Mouse (Mus musculus): ENCODE measurements around the gene Liph. TPM values are rescaled to one million over a fixed set of nuclear protein-coding genes. Genes with fewer than 3 reads are reported as not detected.

Gene Liph
- polyA plus RNA-seq, 1 experiment from 2014 or later: 0.41 TPM

- no peaks in the 10 kb centered on the region for H3K36me3 ChIP-seq (ENCODE audit: control insufficient read depth, insufficient read depth, low read length)
- no peaks in the 10 kb centered on the region for H3K9me3 ChIP-seq (replicated peaks; ENCODE audit: control insufficient read depth, low read length)
- no peak overlapping the region for H3K4me3 ChIP-seq (ENCODE audit: low read depth, low read length)
- H3K4me1 ChIP-seq (ENCODE audit: control insufficient read depth, insufficient read depth, low read length): no peaks in the 10 kb centered on the region
- no peak overlapping the region for H3K4me2 ChIP-seq (ENCODE audit: low read length)
- H3K27ac ChIP-seq (ENCODE audit: low read depth, low read length): no peak overlapping the region
- no peak for DNase-seq (ENCODE audit: low spot score)
- H3K27me3 ChIP-seq (replicated peaks; ENCODE audit: control insufficient read depth, insufficient read depth, low read length): no peaks in the 10 kb centered on the region
- H3K9ac ChIP-seq (ENCODE audit: low read length): no peak overlapping the region
- 65% methylated on average over 3 of the region's 3 CpGs for WGBS
- no peak for ATAC-seq
These were observed 9.3 kb downstream of the Liph start for GRCm38 (mm10) chr16:21986191-21986590.

- Histone ChIP-seq H3K27me3 (replicated peaks; ENCODE audit: control insufficient read depth, insufficient read depth, low read length) (no peaks in the 10 kb centered on the region), H3K9ac (ENCODE audit: low read length) (no peak overlapping the region), H3K36me3 (ENCODE audit: control insufficient read depth, insufficient read depth, low read length) (no peaks in the 10 kb centered on the region), H3K9me3 (replicated peaks; ENCODE audit: control insufficient read depth, low read length) (no peaks in the 10 kb centered on the region), H3K4me1 (ENCODE audit: control insufficient read depth, insufficient read depth, low read length) (no peaks in the 10 kb centered on the region), H3K27ac (ENCODE audit: low read depth, low read length) (no peak overlapping the region), H3K4me3 (ENCODE audit: low read depth, low read length) (no peak overlapping the region), H3K4me2 (ENCODE audit: low read length) (no peak overlapping the region)
- 90% methylated on average over 12 of the region's 12 CpGs for WGBS
- DNase-seq (ENCODE audit: low spot score) (no peak), ATAC-seq (no peak)
These were observed 11.4 kb downstream of the Liph start for GRCm38 (mm10) chr16:21984091-21984490.

GRCm38 (mm10) chr16:21983581-21983980, 11.9 kb downstream of the Liph start:
- no peaks in the 10 kb centered on the region for H3K4me1 ChIP-seq (ENCODE audit: control insufficient read depth, insufficient read depth, low read length)
- no peak overlapping the region for H3K9ac ChIP-seq (ENCODE audit: low read length)
- H3K9me3 ChIP-seq (replicated peaks; ENCODE audit: control insufficient read depth, low read length): no peaks in the 10 kb centered on the region
- H3K4me2 ChIP-seq (ENCODE audit: low read length): no peak overlapping the region
- no peak overlapping the region for H3K27ac ChIP-seq (ENCODE audit: low read depth, low read length)
- no peaks in the 10 kb centered on the region for H3K27me3 ChIP-seq (replicated peaks; ENCODE audit: control insufficient read depth, insufficient read depth, low read length)
- no peak overlapping the region for H3K4me3 ChIP-seq (ENCODE audit: low read depth, low read length)
- H3K36me3 ChIP-seq (ENCODE audit: control insufficient read depth, insufficient read depth, low read length): no peaks in the 10 kb centered on the region
- no peak for ATAC-seq
- WGBS: 96% methylated on average over 4 of the region's 4 CpGs
- DNase-seq (ENCODE audit: low spot score): no peak

- no peak overlapping the region for H3K4me2 ChIP-seq (ENCODE audit: low read length)
- DNase-seq (ENCODE audit: low spot score) (no peak), ATAC-seq (no peak)
- no peaks in the 10 kb centered on the region for H3K4me1 ChIP-seq (ENCODE audit: control insufficient read depth, insufficient read depth, low read length)
- H3K27ac ChIP-seq (ENCODE audit: low read depth, low read length): no peak overlapping the region
- H3K27me3 ChIP-seq (replicated peaks; ENCODE audit: control insufficient read depth, insufficient read depth, low read length): no peaks in the 10 kb centered on the region
- WGBS: 92% methylated on average over 9 of the region's 9 CpGs
- no peak overlapping the region for H3K4me3 ChIP-seq (ENCODE audit: low read depth, low read length)
- H3K9me3 ChIP-seq (replicated peaks; ENCODE audit: control insufficient read depth, low read length): no peaks in the 10 kb centered on the region
- no peaks in the 10 kb centered on the region for H3K36me3 ChIP-seq (ENCODE audit: control insufficient read depth, insufficient read depth, low read length)
- no peak overlapping the region for H3K9ac ChIP-seq (ENCODE audit: low read length)
These were observed 12.3 kb downstream of the Liph start for GRCm38 (mm10) chr16:21983146-21983545.

GRCm38 (mm10) chr16:21977347-21977746, 18.1 kb downstream of the Liph start:
- Histone ChIP-seq H3K4me3 (ENCODE audit: low read depth, low read length) (no peak overlapping the region), H3K4me1 (ENCODE audit: control insufficient read depth, insufficient read depth, low read length) (no peaks in the 10 kb centered on the region), H3K36me3 (ENCODE audit: control insufficient read depth, insufficient read depth, low read length) (no peaks in the 10 kb centered on the region), H3K27me3 (replicated peaks; ENCODE audit: control insufficient read depth, insufficient read depth, low read length) (no peaks in the 10 kb centered on the region), H3K9me3 (replicated peaks; ENCODE audit: control insufficient read depth, low read length) (no peaks in the 10 kb centered on the region), H3K27ac (ENCODE audit: low read depth, low read length) (no peak overlapping the region), H3K4me2 (ENCODE audit: low read length) (no peak overlapping the region), H3K9ac (ENCODE audit: low read length) (no peak overlapping the region)
- 80% methylated on average over 5 of the region's 5 CpGs for WGBS
- no peak for DNase-seq (ENCODE audit: low spot score)
- no peak for ATAC-seq

GRCm38 (mm10) chr16:21976203-21976602, 19.3 kb downstream of the Liph start:
- WGBS: 1% methylated on average over 16 of the region's 16 CpGs
- ATAC-seq (no peak), DNase-seq (ENCODE audit: low spot score) (no peak)
- Histone ChIP-seq H3K27me3 (replicated peaks; ENCODE audit: control insufficient read depth, insufficient read depth, low read length) (no peaks in the 10 kb centered on the region), H3K4me3 (ENCODE audit: low read depth, low read length) (no peak overlapping the region), H3K36me3 (ENCODE audit: control insufficient read depth, insufficient read depth, low read length) (no peaks in the 10 kb centered on the region), H3K4me1 (ENCODE audit: control insufficient read depth, insufficient read depth, low read length) (no peaks in the 10 kb centered on the region), H3K9me3 (replicated peaks; ENCODE audit: control insufficient read depth, low read length) (no peaks in the 10 kb centered on the region), H3K9ac (ENCODE audit: low read length) (no peak overlapping the region), H3K4me2 (ENCODE audit: low read length) (peak overlapping the region; percentile 2; the same call in 1 of the 2 replicates), H3K27ac (ENCODE audit: low read depth, low read length) (no peak overlapping the region)

GRCm38 (mm10) chr16:21971446-21971845, 24.0 kb downstream of the Liph start:
- Histone ChIP-seq H3K36me3 (ENCODE audit: control insufficient read depth, insufficient read depth, low read length) (no peaks in the 10 kb centered on the region), H3K27me3 (replicated peaks; ENCODE audit: control insufficient read depth, insufficient read depth, low read length) (no peaks in the 10 kb centered on the region), H3K4me2 (ENCODE audit: low read length) (no peak overlapping the region), H3K9ac (ENCODE audit: low read length) (no peak overlapping the region), H3K27ac (ENCODE audit: low read depth, low read length) (no peak overlapping the region), H3K4me3 (ENCODE audit: low read depth, low read length) (no peak overlapping the region), H3K9me3 (replicated peaks; ENCODE audit: control insufficient read depth, low read length) (no peaks in the 10 kb centered on the region), H3K4me1 (ENCODE audit: control insufficient read depth, insufficient read depth, low read length) (no peaks in the 10 kb centered on the region)
- ATAC-seq (no peak), DNase-seq (ENCODE audit: low spot score) (no peak)
- WGBS: 55% methylated on average over 4 of the region's 4 CpGs

GRCm38 (mm10) chr16:21970536-21970935, 24.9 kb downstream of the Liph start:
- Histone ChIP-seq H3K4me3 (ENCODE audit: low read depth, low read length) (no peak overlapping the region), H3K4me2 (ENCODE audit: low read length) (no peak overlapping the region), H3K9ac (ENCODE audit: low read length) (no peak overlapping the region), H3K4me1 (ENCODE audit: control insufficient read depth, insufficient read depth, low read length) (no peaks in the 10 kb centered on the region), H3K9me3 (replicated peaks; ENCODE audit: control insufficient read depth, low read length) (no peaks in the 10 kb centered on the region), H3K27ac (ENCODE audit: low read depth, low read length) (no peak overlapping the region), H3K27me3 (replicated peaks; ENCODE audit: control insufficient read depth, insufficient read depth, low read length) (no peaks in the 10 kb centered on the region), H3K36me3 (ENCODE audit: control insufficient read depth, insufficient read depth, low read length) (no peaks in the 10 kb centered on the region)
- DNase-seq (ENCODE audit: low spot score) (no peak), ATAC-seq (no peak)
- WGBS: 94% methylated on average over 6 of the region's 6 CpGs

GRCm38 (mm10) chr16:21969874-21970273, 25.6 kb downstream of the Liph start:
- H3K4me3 ChIP-seq (ENCODE audit: low read depth, low read length): no peak overlapping the region
- no peak for ATAC-seq
- DNase-seq (ENCODE audit: low spot score): no peak
- no peak overlapping the region for H3K27ac ChIP-seq (ENCODE audit: low read depth, low read length)
- no peak overlapping the region for H3K4me2 ChIP-seq (ENCODE audit: low read length)
- WGBS: 93% methylated on average over 4 of the region's 5 CpGs
- no peaks in the 10 kb centered on the region for H3K36me3 ChIP-seq (ENCODE audit: control insufficient read depth, insufficient read depth, low read length)
- no peak overlapping the region for H3K9ac ChIP-seq (ENCODE audit: low read length)
- H3K9me3 ChIP-seq (replicated peaks; ENCODE audit: control insufficient read depth, low read length): no peaks in the 10 kb centered on the region
- no peaks in the 10 kb centered on the region for H3K27me3 ChIP-seq (replicated peaks; ENCODE audit: control insufficient read depth, insufficient read depth, low read length)
- H3K4me1 ChIP-seq (ENCODE audit: control insufficient read depth, insufficient read depth, low read length): no peaks in the 10 kb centered on the region

All from forebrain, embryonic 14.5 days (tissue).